Mouse (Mus musculus) ES-Bruce4 (cell line): ENCODE measurements around the gene Ccdc182. TPM values are rescaled to one million over a fixed set of nuclear protein-coding genes. Genes with fewer than 3 reads are reported as not detected.

ENCODE experiments used
- H3K27ac ChIP-seq: 2 replicates; pipeline ENCODE4 v1.5.1; 2012; ENCODE audit warnings: low read length, inconsistent platforms; ENCODE audit not compliant: insufficient read depth
- H3K27me3 ChIP-seq: 2 replicates; pipeline ENCODE4 v1.6.1; 2012; ENCODE audit warnings: mild to moderate bottlenecking, low read length, inconsistent platforms; ENCODE audit not compliant: control insufficient read depth, poor library complexity, insufficient read depth, severe bottlenecking
- H3K36me3 ChIP-seq: 2 replicates; pipeline ENCODE4 v1.6.1; 2012; ENCODE audit warnings: inconsistent platforms, mild to moderate bottlenecking, low read length, moderate library complexity; ENCODE audit not compliant: control insufficient read depth, poor library complexity, insufficient read depth, severe bottlenecking
- H3K4me1 ChIP-seq: one replicate; pipeline ENCODE4 v1.8.1; 2011; ENCODE audit warnings: low read length; ENCODE audit not compliant: control insufficient read depth, insufficient read depth
- H3K4me3 ChIP-seq: 2 replicates; pipeline ENCODE4 v1.5.1; 2011; ENCODE audit warnings: low read depth, mild to moderate bottlenecking, low read length
- H3K9ac ChIP-seq: 2 replicates; pipeline ENCODE4 v1.6.1; 2012; ENCODE audit warnings: low read depth, mild to moderate bottlenecking, inconsistent platforms; ENCODE audit not compliant: poor library complexity, severe bottlenecking
- H3K9me3 ChIP-seq: replicated peaks from 2 replicates; pipeline ENCODE4 v1.6.1; 2012; ENCODE audit warnings: mild to moderate bottlenecking, low read length, inconsistent platforms; ENCODE audit not compliant: control insufficient read depth, poor library complexity, insufficient read depth, severe bottlenecking
- CTCF ChIP-seq: IDR thresholded peaks from one replicate; pipeline ENCODE4 v1.8.1; 2011; ENCODE audit warnings: low read depth, low read length
- EP300 ChIP-seq: IDR thresholded peaks from 2 replicates; pipeline ENCODE4 v1.6.1; 2011; ENCODE audit warnings: low read depth, low read length; ENCODE audit not compliant: insufficient read depth
- POLR2A ChIP-seq: IDR thresholded peaks from one replicate; pipeline ENCODE4 v1.8.1; 2011; ENCODE audit warnings: low read length; ENCODE audit not compliant: insufficient read depth
- polyA plus RNA-seq: library from polyadenylated mRNA; stranded (reverse); fragments of >200 nt; gene quantifications from 2 replicates; pipeline ENCODE4 v1.2.4, GENCODE M21; 2011; ENCODE audit warnings: low read depth; ENCODE audit not compliant: missing spikeins, insufficient read depth, insufficient read length

Gene Ccdc182
- polyA plus RNA-seq, 1 experiment = not detected

DNA sequence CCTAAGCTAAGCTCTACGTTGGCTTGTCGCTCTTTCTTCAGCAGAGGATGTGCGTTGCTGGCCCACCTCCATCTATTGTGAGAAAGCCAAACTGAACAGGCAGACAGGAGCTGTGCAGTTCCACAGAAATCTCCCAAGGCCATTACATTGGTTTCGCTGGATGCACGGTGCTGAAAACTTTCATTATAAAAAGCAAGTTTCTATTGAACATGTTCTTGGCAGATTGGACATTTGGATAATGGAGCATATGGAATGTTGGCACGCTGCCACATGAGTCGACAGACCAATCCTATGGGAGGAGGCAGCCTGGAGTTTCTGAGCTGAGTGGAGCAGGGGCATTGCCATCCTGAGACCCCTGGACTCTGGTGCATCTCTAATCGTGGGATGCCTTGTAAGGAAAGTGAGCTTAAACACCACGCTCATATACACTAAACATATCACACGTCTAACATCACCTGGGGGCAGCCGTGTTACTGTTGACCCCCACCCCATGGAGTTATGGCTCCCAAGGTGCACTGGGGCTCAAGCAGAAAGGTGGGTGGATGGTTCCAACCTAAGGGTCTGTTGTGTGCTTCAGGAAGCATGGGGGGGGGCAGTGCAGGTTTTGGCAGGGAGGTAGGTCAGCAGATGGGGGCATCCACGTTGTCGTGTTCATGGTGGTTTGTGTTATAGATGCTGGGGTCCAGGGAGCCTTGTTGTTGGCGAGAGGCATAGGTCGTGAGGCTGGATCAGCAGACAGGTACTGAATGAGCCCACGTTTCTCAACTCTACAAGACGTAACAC, 35.1 kb downstream of the Ccdc182 start:
- no peaks in the 10 kb centered on the region for H3K36me3 ChIP-seq
- no peak overlapping the region for H3K27ac ChIP-seq

DNA sequence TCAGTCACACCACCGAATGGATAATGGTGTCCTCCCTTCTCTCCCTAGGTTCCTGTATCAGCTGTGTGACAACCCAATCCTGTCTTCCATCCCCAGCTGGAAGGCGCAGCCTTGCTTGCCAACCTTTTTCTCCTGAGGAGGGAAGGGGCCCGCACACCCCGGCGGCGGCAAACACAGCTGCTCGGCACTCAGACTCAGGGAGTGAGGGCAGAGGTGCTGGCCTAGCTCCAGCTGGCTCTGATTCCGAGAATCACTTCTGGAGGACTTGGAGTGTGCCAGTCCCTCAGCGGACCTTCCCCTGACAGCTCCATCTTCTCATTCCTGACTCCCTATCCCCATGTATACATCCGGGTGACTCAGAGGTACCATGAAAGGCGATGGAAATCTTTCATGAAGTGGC, 36.9 kb downstream of the Ccdc182 start:
- Histone ChIP-seq H3K9me3 (no peaks in the 10 kb centered on the region), H3K27me3 (no peaks in the 10 kb centered on the region), H3K4me3 (no peak overlapping the region), H3K36me3 (no peaks in the 10 kb centered on the region), H3K9ac (no peak overlapping the region), H3K27ac (no peak overlapping the region), H3K4me1 (no peaks in the 10 kb centered on the region)
- TF ChIP-seq POLR2A (no peak), EP300 (no peak), CTCF (no peak)

More for the DNA sequence above, 35.1 kb downstream of the Ccdc182 start:
- Histone ChIP-seq H3K4me3 (no peak overlapping the region), H3K4me1 (no peaks in the 10 kb centered on the region), H3K27me3 (no peaks in the 10 kb centered on the region), H3K9me3 (no peaks in the 10 kb centered on the region), H3K9ac (no peak overlapping the region)
- TF ChIP-seq POLR2A = no peak

DNA sequence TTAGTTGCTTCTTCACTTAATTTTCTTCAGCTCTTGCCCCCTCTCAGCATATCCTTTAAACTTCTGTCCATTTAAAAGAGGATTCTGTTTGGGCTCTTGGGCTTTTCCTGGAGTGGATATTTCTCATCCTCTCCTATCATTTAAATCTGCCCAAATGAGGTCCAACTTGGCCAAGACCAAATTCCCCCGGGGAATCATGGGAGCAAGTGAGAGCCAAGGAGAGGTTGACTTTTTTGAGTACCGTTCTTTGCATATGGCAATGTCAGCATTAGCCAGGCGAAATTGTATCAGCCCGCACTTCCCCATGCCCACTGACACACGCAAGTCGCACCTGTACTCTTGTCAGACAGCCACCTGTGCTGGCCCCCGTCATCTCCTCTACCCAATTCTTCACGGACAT, 37.9 kb downstream of the Ccdc182 start:
- Histone ChIP-seq H3K9ac (no peak overlapping the region), H3K36me3 (no peaks in the 10 kb centered on the region), H3K27ac (no peak overlapping the region), H3K4me1 (no peaks in the 10 kb centered on the region), H3K9me3 (no peaks in the 10 kb centered on the region), H3K4me3 (no peak overlapping the region), H3K27me3 (no peaks in the 10 kb centered on the region)
- TF ChIP-seq CTCF = no peak
- no peak for TF ChIP-seq POLR2A
- no peak for TF ChIP-seq EP300

DNA sequence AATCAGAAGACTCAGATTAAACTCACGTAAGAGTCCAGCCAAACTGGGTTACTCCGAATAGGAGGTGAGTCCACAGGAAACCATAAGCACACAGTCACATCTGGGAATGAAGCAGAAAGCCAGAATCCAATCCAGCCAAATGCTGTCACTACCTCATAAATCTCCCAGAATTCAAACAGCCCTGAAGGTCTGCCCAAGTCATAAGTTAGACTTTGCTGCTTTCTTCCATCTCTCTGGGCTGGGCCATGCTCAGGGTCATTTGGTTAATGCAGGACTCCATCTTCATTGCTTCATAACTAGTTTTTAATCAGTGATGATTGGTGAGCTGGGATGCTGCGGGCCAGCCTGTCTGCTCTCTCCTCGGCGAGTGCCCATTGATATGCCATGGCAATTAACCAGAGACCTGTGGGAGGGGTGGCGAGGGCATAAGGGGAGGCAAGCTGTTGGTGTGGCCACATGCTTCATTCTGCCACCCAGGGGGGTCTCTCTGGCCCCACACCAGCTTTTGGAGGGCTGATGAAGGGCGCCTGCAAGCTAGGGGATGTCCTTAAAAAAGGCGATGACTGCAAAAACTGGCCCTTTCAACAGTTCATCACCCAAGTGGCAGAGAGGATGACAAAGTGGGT, 38.6 kb downstream of the Ccdc182 start:
- Histone ChIP-seq H3K9ac (no peak overlapping the region), H3K4me1 (no peaks in the 10 kb centered on the region), H3K4me3 (no peak overlapping the region), H3K27ac (no peak overlapping the region), H3K9me3 (no peaks in the 10 kb centered on the region), H3K27me3 (no peaks in the 10 kb centered on the region), H3K36me3 (no peaks in the 10 kb centered on the region)
- TF ChIP-seq CTCF (no peak), EP300 (no peak), POLR2A (no peak)

DNA sequence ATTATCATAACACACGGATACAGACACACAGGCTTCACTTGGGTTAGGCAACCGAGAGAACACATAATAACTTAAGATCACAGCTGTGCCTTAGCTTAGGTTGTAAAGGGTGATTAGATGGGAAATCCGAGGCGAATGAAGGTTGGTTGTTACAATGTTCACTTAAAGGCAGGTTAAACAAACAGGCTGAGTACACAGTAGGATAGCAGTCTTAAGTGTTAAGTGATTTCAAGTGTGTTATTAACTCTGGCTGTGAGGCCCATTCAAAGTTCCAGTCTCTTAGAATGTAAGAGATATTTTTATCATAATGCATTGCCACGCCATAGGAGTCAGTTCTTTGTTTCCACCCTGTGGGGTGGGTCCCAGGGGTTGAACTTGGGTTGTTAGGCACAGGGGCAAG, 41.0 kb downstream of the Ccdc182 start:
- H3K27me3 ChIP-seq = no peaks in the 10 kb centered on the region
- no peaks in the 10 kb centered on the region for H3K36me3 ChIP-seq
- H3K4me3 ChIP-seq = no peak overlapping the region
- H3K9me3 ChIP-seq = no peaks in the 10 kb centered on the region
- no peak overlapping the region for H3K27ac ChIP-seq
- TF ChIP-seq POLR2A (no peak), CTCF (no peak), EP300 (no peak)
- H3K9ac ChIP-seq = no peak overlapping the region
- no peaks in the 10 kb centered on the region for H3K4me1 ChIP-seq

DNA sequence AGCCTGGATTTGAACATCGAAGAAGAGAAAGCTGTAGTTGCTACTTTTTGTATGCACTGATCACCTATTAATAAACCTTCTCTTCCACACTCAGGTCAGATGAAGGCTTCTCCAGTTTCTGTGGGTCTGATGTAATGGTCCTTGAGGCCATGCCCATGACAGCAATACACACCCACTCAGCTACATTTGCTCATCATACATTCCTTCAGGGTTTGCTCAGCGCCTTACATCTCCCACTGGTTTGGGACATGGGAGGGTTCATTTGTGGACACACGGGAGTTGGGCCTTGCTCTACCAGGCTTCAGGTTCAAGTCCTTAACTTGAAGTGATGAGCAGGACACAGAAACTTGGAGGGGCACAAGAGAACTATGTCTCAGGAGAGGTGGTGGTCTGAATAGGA, 44.1 kb downstream of the Ccdc182 start:
- Histone ChIP-seq H3K36me3 (no peaks in the 10 kb centered on the region), H3K27me3 (no peaks in the 10 kb centered on the region), H3K4me3 (no peak overlapping the region), H3K27ac (no peak overlapping the region), H3K9me3 (no peaks in the 10 kb centered on the region), H3K9ac (no peak overlapping the region), H3K4me1 (no peaks in the 10 kb centered on the region)
- TF ChIP-seq POLR2A = no peak
- no peak for TF ChIP-seq CTCF

Other genes starting within 250 kb of the Ccdc182 start
- gene Srsf1, start 246.7 kb upstream of the Ccdc182 start, polyA plus RNA-seq = 511 and 547 TPM in 2 replicates
- 43.4 and 44.8 TPM in 2 replicates for gene Vezf1, start 225.8 kb upstream of the Ccdc182 start, polyA plus RNA-seq
- gene Cuedc1, start 196.0 kb upstream of the Ccdc182 start, polyA plus RNA-seq = 21.9 and 22.5 TPM in 2 replicates
- gene Mrps23, start 89.7 kb upstream of the Ccdc182 start, polyA plus RNA-seq = 67.9 and 107 TPM in 2 replicates